Mouse (Mus musculus) stomach, postnatal 0 days (tissue): ENCODE measurements around the gene Ptprn2.
A peak's percentile ranks its signal among the peaks of the same experiment; 100 is the strongest.

Experiments used
- CTCF ChIP-seq: IDR thresholded peaks from 2 replicates; pipeline ENCODE4 v1.5.1; 2016; ENCODE audit warnings: antibody characterized with exemption, low read depth, mild to moderate bottlenecking, moderate library complexity
- EP300 ChIP-seq: optimal IDR thresholded peaks from 2 replicates; pipeline ENCODE3; 2016; ENCODE audit warnings: antibody characterized with exemption

DNA sequence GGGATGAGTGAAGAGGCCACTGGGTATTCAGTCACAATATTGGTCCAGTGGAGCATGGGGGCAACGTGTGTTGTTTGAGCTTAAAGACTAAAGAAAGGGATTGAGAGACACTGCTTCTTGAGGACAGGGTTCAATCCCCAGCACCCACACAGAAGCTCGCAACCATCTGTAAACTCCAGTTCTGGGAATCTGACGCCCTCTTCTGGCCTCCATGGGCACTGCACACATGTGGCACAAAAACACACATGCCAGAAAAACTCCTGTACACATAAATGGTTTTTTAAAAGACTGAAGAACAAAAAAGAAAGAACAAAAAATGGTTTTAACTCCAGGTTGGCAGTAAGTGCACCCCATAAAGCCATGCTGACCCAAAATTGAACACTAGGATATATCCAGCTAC lies 701.6 kb downstream of the Ptprn2 start:
- TF ChIP-seq CTCF (peak; percentile 7; the same call in 1 of the 2 replicates), EP300 (no peak)
